Mouse (Mus musculus) mesoderm, embryonic 11.5 days (tissue): ENCODE results near the gene Olfr410.

Source experiments
- DNase-seq: peaks from one replicate; pipeline ENCODE4 v3.0.0-alpha.2; 2012; ENCODE audit warnings: low read depth, low spot score

Gene Olfr410

DNA sequence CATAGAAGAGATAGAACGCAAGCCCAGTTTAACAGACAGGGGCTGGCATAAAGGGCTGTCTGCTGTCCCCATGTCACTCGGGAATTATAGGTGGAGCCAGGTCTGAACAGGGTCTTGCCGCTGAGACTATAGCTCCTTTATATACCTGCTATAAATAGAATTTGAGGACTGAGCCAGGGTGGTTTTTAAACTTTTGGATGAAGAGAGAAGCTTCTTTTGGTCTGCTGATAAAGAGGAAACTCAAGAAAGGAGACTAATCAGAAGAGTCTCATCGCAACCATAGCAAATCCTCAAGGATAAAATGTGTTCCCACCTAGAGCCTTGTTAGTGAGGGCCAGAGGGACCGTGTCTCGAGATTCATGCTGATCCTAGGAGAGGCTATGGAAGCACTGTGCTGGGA is at the start of gene Olfr410:
Gene Olfr410 (minus strand): TSS at position 101 of the 400 bp plus-strand sequence.
- DNase-seq = no peak

DNA sequence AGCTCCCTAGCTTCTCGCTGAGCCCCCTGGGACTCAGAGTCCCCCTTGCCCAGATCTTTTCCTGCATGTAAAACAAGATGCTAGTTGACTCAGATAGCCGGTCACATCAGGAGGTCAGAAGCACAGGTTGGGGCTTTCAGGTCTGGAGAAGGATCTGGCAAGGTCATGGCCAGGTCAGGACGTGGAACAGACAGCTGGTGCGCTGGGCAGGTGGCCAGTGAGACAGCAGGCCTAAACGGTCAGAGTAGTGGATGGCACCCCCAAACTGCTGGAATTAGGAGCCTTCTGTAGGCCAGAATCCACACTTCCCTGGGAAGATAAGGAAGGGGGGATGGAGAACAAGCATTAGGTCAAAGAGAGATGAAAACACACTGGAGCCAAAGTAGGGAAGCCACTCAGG is 49.4 kb upstream of the Olfr410 start:
- no peak for DNase-seq

- DNase-seq = no peak
Measured at GRCm38 (mm10) chr11:74385674-74386073, 47.8 kb upstream of the Olfr410 start.

DNA sequence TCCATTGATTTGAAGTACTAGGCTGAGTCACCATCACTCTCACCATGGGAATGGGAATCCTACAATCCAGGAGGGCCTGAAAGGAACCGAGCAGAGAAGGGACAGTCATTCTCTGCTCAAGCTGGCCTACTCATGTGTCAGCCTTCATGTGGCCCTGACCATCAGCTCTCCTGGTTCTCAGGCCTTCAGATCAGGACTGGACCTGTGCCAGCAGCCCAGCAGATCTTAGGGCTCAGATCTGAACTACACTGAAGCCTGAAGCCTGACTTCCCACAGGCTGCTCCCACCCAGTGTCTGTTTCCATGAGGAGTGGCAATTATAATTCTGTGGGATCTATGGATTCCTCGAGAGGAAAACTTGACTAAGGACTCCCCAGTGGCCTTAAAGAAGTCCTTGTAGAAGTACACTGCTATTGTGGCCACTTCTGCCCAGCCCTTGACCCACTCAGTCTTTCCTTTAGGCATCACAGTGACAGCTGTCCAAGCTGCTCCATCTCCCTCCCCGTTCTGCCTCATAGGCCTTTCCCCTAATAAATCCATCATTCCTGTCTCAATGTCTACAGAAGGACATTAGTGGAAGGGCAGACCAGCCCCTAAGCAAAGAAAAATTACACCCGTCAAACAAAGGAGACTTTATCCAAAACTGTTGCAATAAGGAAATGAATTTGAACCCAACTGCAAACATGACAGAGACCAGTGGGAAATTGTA is 41.5 kb upstream of the Olfr410 start:
- no peak for DNase-seq

DNA sequence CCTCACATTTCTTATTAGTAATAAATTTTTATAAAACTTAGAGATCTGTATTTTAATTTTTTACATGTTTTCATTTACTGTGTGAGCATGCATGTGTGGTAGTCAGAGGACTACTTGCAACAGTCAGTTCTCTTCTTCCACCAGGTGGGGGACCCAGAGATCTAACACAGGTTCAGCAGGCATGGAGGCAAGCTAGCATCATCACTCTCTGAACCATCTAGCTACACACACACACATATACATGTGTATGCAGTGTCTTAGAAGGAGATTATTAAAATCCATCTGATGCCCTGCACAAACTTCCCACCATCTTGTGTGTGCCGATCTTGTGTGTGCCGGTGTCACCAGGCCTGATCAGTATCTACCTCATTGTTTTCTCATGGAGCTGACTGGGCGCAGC is 39.0 kb upstream of the Olfr410 start:
- DNase-seq = peak; percentile 64

DNA sequence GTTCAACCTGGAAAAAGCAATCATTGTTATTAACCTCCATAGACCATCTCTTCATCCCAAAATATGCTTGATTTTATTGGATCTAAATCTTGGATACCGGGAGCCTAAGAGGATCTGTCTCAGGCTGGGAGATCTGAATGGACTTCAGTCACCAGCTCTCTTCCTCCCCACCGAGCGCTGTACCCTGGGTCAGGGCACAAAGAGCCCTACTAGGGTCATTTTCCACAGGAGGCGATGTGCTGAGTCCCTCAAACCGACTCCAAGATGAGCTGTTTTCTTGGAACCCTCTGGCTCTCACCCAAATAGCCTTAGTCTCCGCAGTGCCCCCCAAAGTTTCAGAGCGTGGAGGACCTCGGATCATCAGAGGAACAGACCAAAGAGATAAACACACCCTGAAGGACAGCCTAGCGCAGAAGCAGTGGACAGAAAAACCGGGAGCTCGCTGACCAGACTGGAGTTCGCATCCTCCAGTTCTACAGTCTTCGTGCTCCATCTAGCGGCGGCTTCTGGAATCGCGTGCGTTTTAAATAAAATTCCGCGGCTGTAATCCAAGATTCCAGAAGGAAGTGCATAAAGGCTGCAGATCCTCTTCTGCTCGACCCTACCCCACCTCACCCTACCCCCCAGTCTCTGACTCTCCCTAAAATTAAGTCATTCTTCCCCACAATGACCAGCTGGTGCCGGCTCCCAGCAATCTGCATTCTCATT is 33.7 kb upstream of the Olfr410 start:
- peak; percentile 87 for DNase-seq

- DNase-seq = no peak
Measured at GRCm38 (mm10) chr11:74361769-74362168, 23.9 kb upstream of the Olfr410 start, which contains the start of gene Olfr412. Gene Olfr412, plus strand, starts transcription at chr11:74362069.

DNA sequence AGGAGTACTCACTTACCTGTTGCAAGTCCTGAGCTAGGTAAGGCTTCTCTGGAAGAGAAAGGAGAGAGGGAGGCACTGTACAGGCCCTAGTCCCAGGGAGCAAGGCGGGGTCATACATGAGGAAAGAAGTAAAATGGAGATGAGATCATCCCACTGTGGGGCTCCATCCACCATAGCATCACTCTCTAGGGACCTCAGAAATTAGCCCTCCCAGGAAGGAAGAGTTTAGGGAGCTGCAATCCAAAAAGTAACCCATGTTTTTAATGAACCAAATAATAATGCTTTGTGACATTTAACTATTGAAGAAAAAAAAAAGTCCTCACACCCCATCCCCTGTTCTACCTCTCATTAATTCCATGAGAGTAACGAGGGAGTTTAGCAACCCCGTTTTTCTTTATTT is 14.7 kb upstream of the Olfr410 start, which contains the start of gene Olfr411:
Gene Olfr411 (minus strand): TSS at position 101 of the 400 bp plus-strand sequence.
- no peak for DNase-seq

DNA sequence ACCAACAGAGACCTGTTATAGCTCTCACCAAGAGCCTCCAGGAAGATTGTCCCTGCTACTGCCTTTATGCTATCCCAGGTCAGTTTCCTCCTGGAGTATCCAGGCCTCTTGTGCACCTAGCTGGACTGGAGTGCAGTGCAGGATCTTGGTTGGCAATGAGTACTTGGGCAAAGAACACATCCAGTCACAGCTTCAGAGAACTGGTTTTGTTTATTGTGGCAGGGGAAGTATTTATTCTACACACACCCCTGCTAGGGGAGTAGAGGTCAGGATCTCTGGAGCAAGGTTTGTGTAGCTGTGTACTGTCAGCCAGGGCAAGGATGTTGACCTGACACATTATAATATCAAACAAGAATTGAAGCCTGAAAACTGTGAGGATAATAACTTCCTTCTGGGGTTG is 9.1 kb downstream of the Olfr410 start:
- no peak for DNase-seq

DNA sequence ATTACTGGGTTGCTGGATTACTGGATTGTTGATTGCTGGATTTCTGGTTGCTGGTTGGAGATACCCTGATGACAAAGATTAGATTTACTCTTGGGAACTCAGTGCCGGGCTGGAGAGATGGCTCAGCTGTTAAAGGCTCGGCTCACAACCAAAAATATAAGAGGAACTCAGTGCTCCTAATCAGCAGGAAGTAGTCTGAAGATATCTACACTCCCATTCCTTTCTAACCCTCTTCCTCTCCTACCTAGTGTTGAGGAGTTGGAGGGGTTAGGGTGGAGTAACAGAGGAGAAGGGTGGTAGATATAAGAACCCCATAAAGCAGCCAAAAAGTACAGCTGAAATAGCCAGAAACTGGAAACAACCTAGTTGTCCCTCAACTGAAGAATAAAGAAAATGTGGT is 11.8 kb downstream of the Olfr410 start:
- no peak for DNase-seq

DNA sequence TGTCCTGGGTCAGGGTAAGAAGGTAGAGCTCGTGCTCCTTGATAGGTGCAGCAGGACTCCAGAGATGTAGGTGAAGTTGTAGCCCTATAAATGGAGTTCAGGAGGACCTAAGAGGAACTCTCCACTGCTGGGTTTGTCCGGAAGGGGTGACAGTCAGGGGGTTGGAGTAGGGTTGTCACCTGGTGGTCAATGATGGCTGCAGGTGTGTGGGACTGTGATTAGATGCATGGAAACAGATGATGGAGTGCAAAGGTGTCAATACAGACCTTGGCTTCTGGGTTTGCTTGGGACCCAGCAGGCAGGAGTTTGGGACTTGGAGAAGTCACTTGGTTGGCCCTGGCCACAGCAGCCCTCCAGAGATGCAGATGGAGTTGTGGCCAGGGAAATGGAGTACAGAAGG is 50.6 kb downstream of the Olfr410 start:
- DNase-seq = no peak

DNA sequence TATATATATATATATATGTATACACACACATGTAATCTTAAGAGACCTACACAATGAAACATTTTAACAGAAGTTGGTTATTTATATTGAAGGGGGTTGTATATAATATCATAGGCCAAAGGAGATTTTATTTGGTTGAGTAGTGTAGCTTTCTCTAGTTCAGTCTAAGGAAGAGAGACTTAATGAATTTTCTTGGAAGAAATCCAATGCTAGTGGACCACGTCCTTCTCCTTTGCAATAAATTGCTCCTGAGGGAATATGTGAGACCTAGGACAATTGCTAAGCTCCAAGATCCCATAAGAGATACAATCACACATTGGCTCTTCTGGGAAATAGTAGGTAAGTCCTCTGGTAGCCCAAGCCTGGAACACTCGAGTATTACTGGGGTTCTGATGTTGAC is 54.4 kb downstream of the Olfr410 start, which contains the start of gene Olfr59:
Gene Olfr59 (plus strand): TSS at position 301 of the 400 bp plus-strand sequence.
- no peak for DNase-seq
